Mouse (Mus musculus) embryonic facial prominence, embryonic 10.5 days (tissue): ENCODE data around the gene Syt3. TPM values are rescaled to one million over a fixed set of nuclear protein-coding genes. Genes with fewer than 3 reads are reported as not detected.

Source experiments
- DNase-seq: peaks from one replicate; pipeline ENCODE4 v3.0.0-alpha.2; 2017; ENCODE audit warnings: low spot score
- H3K27ac ChIP-seq: fragments of 300-500 bp; sonication (generic); replicated peaks from 2 replicates; pipeline ENCODE4 v1.5.1; 2016; ENCODE audit warnings: mild to moderate bottlenecking
- H3K27me3 ChIP-seq: fragments of 300-500 bp; sonication (generic); replicated peaks from 2 replicates; pipeline ENCODE4 v1.6.1; 2016; ENCODE audit warnings: low read depth, mild to moderate bottlenecking; ENCODE audit not compliant: poor library complexity, severe bottlenecking
- H3K36me3 ChIP-seq: fragments of 300-500 bp; sonication (generic); replicated peaks from 2 replicates; pipeline ENCODE4 v1.6.1; 2016; ENCODE audit warnings: mild to moderate bottlenecking, moderate library complexity
- H3K4me1 ChIP-seq: fragments of 300-500 bp; sonication (generic); 2 replicates; pipeline ENCODE4 v1.6.1; 2016
- H3K4me3 ChIP-seq: fragments of 300-500 bp; sonication (generic); 2 replicates; pipeline ENCODE4 v1.5.1; 2016; ENCODE audit warnings: mild to moderate bottlenecking, moderate library complexity
- H3K9me3 ChIP-seq: fragments of 300-500 bp; sonication (generic); 2 replicates; pipeline ENCODE4 v1.6.1; 2016; ENCODE audit warnings: mild to moderate bottlenecking
- WGBS: fragments of 180-500 bp; shearing (Covaris S2); methylation state at CpG from one replicate; pipeline ENCODE4 v1.1.7; 2016; 5-methylcytosine and 5-hydroxymethylcytosine counted together
- polyA plus RNA-seq: library from polyadenylated mRNA; unstranded; fragments of >200 nt; fragmentation: Nextera tagmentation; extraction: Ambion mirVana; gene quantifications from 2 replicates; pipeline ENCODE4 v1.2.1, GENCODE M21; 2016

Gene Syt3
- polyA plus RNA-seq, 1 experiment from 2014 or later, result 2.4 TPM

- no peaks in the 10 kb centered on the region for H3K36me3 ChIP-seq
- 3% methylated on average over 25 of the region's 25 CpGs for WGBS
- peaks cover 45% of the 10 kb centered on the region for H3K4me1 ChIP-seq
- no peaks in the 10 kb centered on the region for H3K9me3 ChIP-seq
- H3K4me3 ChIP-seq, result peak overlapping the region; percentile 49
- peak; percentile 86 for DNase-seq
- H3K27me3 ChIP-seq, result peaks cover 100% of the 10 kb centered on the region
- H3K27ac ChIP-seq, result peak overlapping the region; percentile 32; the same call in 1 of the 2 replicates
Observed at GRCm38 (mm10) chr7:44350957-44351711, 32.8 kb upstream of the Syt3 start.

GRCm38 (mm10) chr7:44351881-44352749 is 31.8 kb upstream of the Syt3 start:
- peak overlapping the region; percentile 49 for H3K4me3 ChIP-seq
- WGBS, result 4% methylated on average over 71 of the region's 71 CpGs
- H3K4me1 ChIP-seq, result peaks cover 55% of the 10 kb centered on the region
- peaks cover 100% of the 10 kb centered on the region for H3K27me3 ChIP-seq
- H3K36me3 ChIP-seq, result no peaks in the 10 kb centered on the region
- H3K9me3 ChIP-seq, result no peaks in the 10 kb centered on the region
- no peak for DNase-seq
- no peak overlapping the region for H3K27ac ChIP-seq

GRCm38 (mm10) chr7:44352750-44353600 is 30.9 kb upstream of the Syt3 start:
- Histone ChIP-seq H3K9me3 (no peaks in the 10 kb centered on the region), H3K4me1 (peaks cover 64% of the 10 kb centered on the region), H3K27me3 (peaks cover 100% of the 10 kb centered on the region), H3K27ac (no peak overlapping the region), H3K36me3 (no peaks in the 10 kb centered on the region), H3K4me3 (peak overlapping the region; percentile 49)
- peak; percentile 45 for DNase-seq
- 3% methylated on average over 71 of the region's 71 CpGs for WGBS

DNA sequence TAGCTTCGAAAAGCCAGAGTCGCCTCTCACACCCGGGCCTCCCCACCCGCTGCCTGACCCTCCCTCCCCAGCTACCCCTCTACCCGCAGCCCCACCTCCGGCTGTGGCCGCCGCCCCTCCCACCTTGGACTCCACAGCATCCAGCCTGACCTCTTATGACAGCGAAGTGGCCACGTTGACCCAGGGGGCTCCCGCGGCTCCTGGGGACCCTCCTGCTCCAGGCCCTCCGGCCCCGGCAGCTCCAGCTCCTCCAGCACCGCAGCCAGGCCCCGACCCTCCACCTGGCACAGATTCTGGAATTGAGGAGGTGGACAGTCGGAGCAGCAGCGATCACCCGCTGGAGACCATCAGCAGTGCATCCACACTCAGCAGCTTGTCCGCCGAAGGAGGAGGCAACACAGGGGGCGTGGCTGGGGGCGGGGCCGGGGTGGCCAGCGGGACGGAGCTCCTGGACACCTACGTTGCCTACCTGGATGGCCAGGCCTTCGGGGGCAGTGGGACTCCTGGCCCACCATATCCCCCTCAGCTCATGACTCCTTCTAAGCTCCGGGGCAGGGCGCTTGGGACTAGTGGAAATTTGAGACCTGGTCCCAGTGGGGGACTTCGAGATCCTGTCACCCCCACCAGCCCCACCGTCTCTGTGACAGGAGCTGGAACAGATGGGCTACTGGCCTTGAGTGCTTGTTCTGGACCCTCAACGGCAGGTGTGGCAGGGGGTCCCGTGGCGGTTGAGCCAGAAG is 30.1 kb upstream of the Syt3 start:
- DNase-seq, result peak; percentile 69
- peaks cover 69% of the 10 kb centered on the region for H3K4me1 ChIP-seq
- H3K27me3 ChIP-seq, result peaks cover 100% of the 10 kb centered on the region
- peak overlapping the region; percentile 49 for H3K4me3 ChIP-seq
- 2% methylated on average over 35 of the region's 35 CpGs for WGBS
- no peaks in the 10 kb centered on the region for H3K9me3 ChIP-seq
- H3K36me3 ChIP-seq, result no peaks in the 10 kb centered on the region
- no peak overlapping the region for H3K27ac ChIP-seq

GRCm38 (mm10) chr7:44355411-44355810 is 28.5 kb upstream of the Syt3 start:
- H3K27me3 ChIP-seq, result peaks cover 100% of the 10 kb centered on the region
- DNase-seq, result no peak
- H3K36me3 ChIP-seq, result no peaks in the 10 kb centered on the region
- H3K27ac ChIP-seq, result no peak overlapping the region
- WGBS, result 75% methylated on average over 6 of the region's 6 CpGs
- H3K9me3 ChIP-seq, result no peaks in the 10 kb centered on the region
- H3K4me1 ChIP-seq, result peaks cover 82% of the 10 kb centered on the region
- no peak overlapping the region for H3K4me3 ChIP-seq

DNA sequence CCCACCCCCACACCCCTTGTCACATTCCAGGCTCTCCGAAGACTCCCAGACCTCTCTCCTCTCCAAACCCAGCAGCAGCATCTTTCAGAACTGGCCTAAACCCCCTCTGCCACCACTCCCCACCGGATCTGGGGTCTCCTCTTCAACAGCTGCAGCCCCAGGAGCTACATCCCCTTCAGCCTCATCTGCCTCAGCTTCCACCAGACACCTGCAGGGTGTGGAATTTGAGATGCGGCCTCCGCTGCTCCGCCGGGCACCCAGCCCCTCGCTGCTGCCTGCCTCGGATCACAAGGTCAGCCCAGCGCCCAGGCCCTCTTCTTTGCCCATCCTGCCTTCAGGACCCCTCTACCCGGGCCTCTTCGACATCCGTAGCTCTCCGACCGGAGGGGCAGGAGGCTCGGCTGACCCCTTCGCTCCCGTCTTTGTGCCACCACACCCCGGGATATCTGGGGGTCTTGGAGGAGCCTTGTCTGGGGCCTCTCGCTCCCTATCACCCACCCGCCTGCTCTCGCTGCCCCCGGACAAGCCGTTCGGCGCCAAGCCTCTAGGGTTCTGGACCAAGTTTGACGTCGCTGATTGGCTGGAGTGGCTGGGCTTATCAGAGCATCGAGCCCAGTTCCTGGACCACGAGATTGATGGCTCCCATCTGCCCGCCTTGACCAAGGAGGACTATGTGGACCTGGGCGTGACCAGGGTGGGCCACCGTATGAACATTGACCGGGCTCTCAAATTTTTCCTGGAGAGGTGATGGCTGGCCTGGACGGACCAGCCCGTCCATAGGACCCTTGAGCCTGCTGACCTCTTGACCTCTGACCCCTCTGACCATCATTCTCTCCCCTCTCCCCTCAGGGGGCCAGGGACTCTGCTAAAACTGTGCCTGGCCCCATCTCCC is 27.1 kb upstream of the Syt3 start:
- Histone ChIP-seq H3K4me3 (peak overlapping the region; percentile 48), H3K9me3 (no peaks in the 10 kb centered on the region), H3K36me3 (no peaks in the 10 kb centered on the region), H3K4me1 (peaks cover 76% of the 10 kb centered on the region), H3K27me3 (peaks cover 100% of the 10 kb centered on the region), H3K27ac (peak overlapping the region; percentile 74)
- peak; percentile 60 for DNase-seq
- WGBS, result 2% methylated on average over 35 of the region's 35 CpGs

DNA sequence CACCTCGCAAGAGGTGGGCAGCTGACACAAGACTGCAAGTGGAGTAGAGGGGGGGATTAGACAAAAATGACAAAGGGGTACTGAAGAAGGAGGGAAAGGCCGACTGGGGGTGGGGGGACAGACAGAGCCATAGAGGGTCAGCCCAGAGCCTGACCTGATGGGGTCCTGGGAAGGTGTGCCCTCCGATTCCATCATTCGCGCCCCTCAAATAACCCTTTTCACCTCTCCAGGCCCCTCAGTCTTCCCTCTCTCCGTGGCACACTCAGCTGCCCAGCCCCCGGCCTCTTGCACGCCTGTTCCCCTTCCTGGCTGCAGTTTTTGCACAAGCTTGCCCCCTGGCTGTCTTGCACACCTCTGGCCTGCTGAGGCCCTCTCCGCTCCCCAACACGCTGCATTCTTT is 26.4 kb upstream of the Syt3 start:
- no peak for DNase-seq
- Histone ChIP-seq H3K4me1 (peaks cover 69% of the 10 kb centered on the region), H3K36me3 (no peaks in the 10 kb centered on the region), H3K27ac (no peak overlapping the region), H3K27me3 (peaks cover 100% of the 10 kb centered on the region), H3K4me3 (peak overlapping the region; percentile 48), H3K9me3 (no peaks in the 10 kb centered on the region)
- 8% methylated on average over 10 of the region's 10 CpGs for WGBS

DNA sequence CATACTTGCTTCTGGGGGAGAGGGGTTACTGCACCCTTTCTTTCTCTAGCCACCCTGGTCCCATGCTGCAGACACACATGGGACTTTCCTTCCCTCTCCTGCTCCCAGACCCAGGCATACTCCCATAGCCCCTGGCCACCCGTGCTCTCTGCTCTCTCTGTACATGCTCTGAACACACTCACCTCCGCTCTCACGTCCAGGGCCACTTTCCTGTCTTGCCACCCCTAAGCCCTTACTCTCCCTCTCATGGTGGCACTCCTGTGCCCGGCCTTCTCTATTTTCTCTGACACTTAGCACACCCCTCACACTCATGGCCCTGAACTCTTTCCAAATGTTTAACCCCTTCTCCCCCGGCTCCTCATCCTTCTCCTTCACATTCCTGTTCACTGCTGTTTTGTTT is 25.9 kb upstream of the Syt3 start:
- Histone ChIP-seq H3K36me3 (no peaks in the 10 kb centered on the region), H3K27me3 (peaks cover 100% of the 10 kb centered on the region), H3K4me1 (peaks cover 64% of the 10 kb centered on the region), H3K27ac (no peak overlapping the region), H3K4me3 (0 out of 2 replicates have a peak overlapping the region, but pooled peaks have one; percentile 25), H3K9me3 (no peaks in the 10 kb centered on the region)
- no peak for DNase-seq
- WGBS, result 12% methylated on average over 5 of the region's 5 CpGs

GRCm38 (mm10) chr7:44358886-44359654 is 24.8 kb upstream of the Syt3 start:
- peak overlapping the region; percentile 64 for H3K4me3 ChIP-seq
- peaks cover 53% of the 10 kb centered on the region for H3K4me1 ChIP-seq
- 3% methylated on average over 25 of the region's 26 CpGs for WGBS
- H3K27ac ChIP-seq, result peak overlapping the region; percentile 76
- peaks cover 99% of the 10 kb centered on the region for H3K27me3 ChIP-seq
- peak; percentile 63 for DNase-seq
- H3K36me3 ChIP-seq, result no peaks in the 10 kb centered on the region
- H3K9me3 ChIP-seq, result no peaks in the 10 kb centered on the region

GRCm38 (mm10) chr7:44359908-44360672 is 23.8 kb upstream of the Syt3 start:
- Histone ChIP-seq H3K36me3 (no peaks in the 10 kb centered on the region), H3K9me3 (no peaks in the 10 kb centered on the region), H3K4me1 (peaks cover 48% of the 10 kb centered on the region), H3K4me3 (peak overlapping the region; percentile 64), H3K27ac (peak overlapping the region; percentile 76), H3K27me3 (peaks cover 89% of the 10 kb centered on the region)
- under 1% methylated on average over 54 of the region's 54 CpGs for WGBS
- DNase-seq, result peak; percentile 94
